Mouse (Mus musculus) testis, adult 2 months (tissue): Measurements from ENCODE around the gene Arntl.

Experiments
- CTCF ChIP-seq: fragments of 200-500 bp; IDR thresholded peaks from 2 replicates; pipeline ENCODE4 v1.5.1; 2012; ENCODE audit warnings: low read depth, mild to moderate bottlenecking, inconsistent platforms, low read length, moderate library complexity; ENCODE audit not compliant: control insufficient read depth, insufficient read depth, insufficient replicate concordance
- POLR2A ChIP-seq: fragments of 200-500 bp; IDR thresholded peaks from 2 replicates; pipeline ENCODE4 v1.6.1; 2012; ENCODE audit warnings: low read depth, mild to moderate bottlenecking, inconsistent platforms, low read length, moderate library complexity; ENCODE audit not compliant: control insufficient read depth

DNA sequence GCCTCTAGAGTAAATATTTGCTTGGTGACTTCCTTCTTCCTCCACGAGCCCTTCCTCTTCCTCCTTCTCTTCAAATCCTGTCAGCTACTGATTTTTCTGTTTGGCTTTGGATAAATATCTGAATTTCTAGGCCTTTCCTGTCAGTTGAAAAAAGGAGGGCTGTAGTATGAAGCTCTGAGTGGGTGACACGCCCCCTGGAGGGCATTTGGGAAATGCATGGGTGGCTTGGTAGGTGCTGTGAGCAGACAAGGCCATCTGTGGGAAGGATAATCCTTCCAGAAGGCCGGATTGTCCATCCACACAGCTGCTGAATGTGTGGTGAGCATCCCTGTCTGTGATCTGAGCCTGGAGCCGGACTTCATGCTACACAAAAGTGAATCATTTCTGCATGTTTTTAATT is 48.8 kb downstream of the Arntl start:
- peak; percentile 45; the same call in 1 of the 2 replicates for TF ChIP-seq CTCF
- no peak for TF ChIP-seq POLR2A
